Mouse (Mus musculus) left cerebral cortex, adult 2 months (tissue): ENCODE measurements around the gene Gatad2a. TPM values are rescaled to one million over a fixed set of nuclear protein-coding genes. Genes with fewer than 3 reads are reported as not detected.

Source experiments
- DNase-seq, 2 experiments: peaks; one replicate each; pipeline ENCODE4 v3.0.0; 2021 to 2022; ENCODE audit warnings: low spot score in 2 of 2, mixed read lengths in 1 of 2; ENCODE audit errors: extremely low spot score in 1 of 2
- H3K27ac ChIP-seq: fragments of 200-600 bp; 2 replicates; pipeline ENCODE4 v1.8.1; 2022
- H3K4me3 ChIP-seq: fragments of 200-600 bp; 2 replicates; pipeline ENCODE4 v1.8.1; 2022
- CTCF ChIP-seq: fragments of 200-600 bp; IDR thresholded peaks from 2 replicates; pipeline ENCODE4 v1.8.1; 2022; ENCODE audit warnings: antibody characterized with exemption, mild to moderate bottlenecking, moderate library complexity
- intact Hi-C: fragments of 180-260 bp; cut with DNase I; formaldehyde crosslinking; loops from one replicate; pipeline ENCODE4 v1.15.1; 2025
- total RNA-seq, 2 experiments: library from RNA; stranded (reverse); gene quantifications; 2 replicates each; pipeline ENCODE4 v1.2.3; 2021

Gatad2a gene
- total RNA-seq, 2 experiments from 2014 or later: 27.6 to 32.2 TPM

- intact Hi-C loops: no loop called here
- peak overlapping the region; percentile 19; the same call in 1 of the 2 replicates for H3K4me3 ChIP-seq
- no peak for DNase-seq
- no peak overlapping the region for H3K27ac ChIP-seq
- TF ChIP-seq CTCF: no peak
These were observed 107.3 kb downstream of the Gatad2a start for GRCm38 (mm10) chr8:69888902-69889301.

GRCm38 (mm10) chr8:69888244-69888866 is 107.8 kb downstream of the Gatad2a start:
- Histone ChIP-seq H3K27ac (no peak overlapping the region), H3K4me3 (peak overlapping the region; percentile 34)
- intact Hi-C loops: no loop called here
- TF ChIP-seq CTCF: no peak
- no peak for DNase-seq

- no peak within 1 kb of the TSS for H3K27ac ChIP-seq
- no peak for TF ChIP-seq CTCF
- DNase-seq: no peak
- peak within 1 kb of the TSS; percentile 34 for H3K4me3 ChIP-seq
- intact Hi-C loops: no loop called here
These were observed 108.6 kb downstream of the Gatad2a start, which contains the start of gene Cilp2 for GRCm38 (mm10) chr8:69887289-69888243. Cilp2 (minus strand) TSS chr8:69887687.

GRCm38 (mm10) chr8:69884141-69884540 is 112.0 kb downstream of the Gatad2a start:
- intact Hi-C loops: no loop called here
- Histone ChIP-seq H3K27ac (no peak overlapping the region), H3K4me3 (no peak overlapping the region)
- no peak for TF ChIP-seq CTCF
- no peak for DNase-seq

GRCm38 (mm10) chr8:69882833-69883600 is 113.2 kb downstream of the Gatad2a start:
- H3K4me3 ChIP-seq: no peak overlapping the region
- TF ChIP-seq CTCF: no peak
- intact Hi-C loops: loop anchor here (2.0 kb wide), 1 partner anchor 20 kb away; the partner anchor contains the start of genes Ndufa13, Tssk6 and Yjefn3
- H3K27ac ChIP-seq: no peak overlapping the region
- DNase-seq: no peak

GRCm38 (mm10) chr8:69882021-69882756 is 114.0 kb downstream of the Gatad2a start:
- H3K4me3 ChIP-seq: peak overlapping the region; percentile 35
- peak; percentile 61 for DNase-seq
- TF ChIP-seq CTCF: no peak
- intact Hi-C loops: loop anchor here (2.0 kb wide), 1 partner anchor 21 kb away; the partner anchor contains the start of genes Ndufa13, Tssk6 and Yjefn3
- H3K27ac ChIP-seq: no peak overlapping the region

- H3K27ac ChIP-seq: no peak overlapping the region
- no peak for TF ChIP-seq CTCF
- DNase-seq: no peak
- intact Hi-C loops: no loop called here
- H3K4me3 ChIP-seq: peak overlapping the region; percentile 35
These were observed 114.8 kb downstream of the Gatad2a start for GRCm38 (mm10) chr8:69881261-69881865.

GRCm38 (mm10) chr8:69880841-69881240 is 115.3 kb downstream of the Gatad2a start:
- TF ChIP-seq CTCF: no peak
- intact Hi-C loops: no loop called here
- DNase-seq: no peak
- Histone ChIP-seq H3K27ac (no peak overlapping the region), H3K4me3 (no peak overlapping the region)

GRCm38 (mm10) chr8:69879678-69880077 is 116.5 kb downstream of the Gatad2a start:
- DNase-seq: no peak
- no peak overlapping the region for H3K27ac ChIP-seq
- no peak overlapping the region for H3K4me3 ChIP-seq
- intact Hi-C loops: no loop called here
- no peak for TF ChIP-seq CTCF

GRCm38 (mm10) chr8:69877992-69878391 is 118.2 kb downstream of the Gatad2a start:
- no peak for DNase-seq
- H3K4me3 ChIP-seq: no peak overlapping the region
- H3K27ac ChIP-seq: no peak overlapping the region
- intact Hi-C loops: no loop called here
- no peak for TF ChIP-seq CTCF
